Mouse (Mus musculus) right cerebral cortex, postnatal 4 days (tissue): Measurements from ENCODE around the gene Naa50.

Experiments used
- DNase-seq: peaks from one replicate; pipeline ENCODE4 v3.0.0-alpha.2; 2022

Gene Naa50

GRCm38 (mm10) chr16:44141483-44141882 is 1.9 kb downstream of the Naa50 start:
- DNase-seq = no peak

- DNase-seq = no peak
These were observed 9.6 kb downstream of the Naa50 start for GRCm38 (mm10) chr16:44149002-44149767.

GRCm38 (mm10) chr16:44154497-44155057 is 14.9 kb downstream of the Naa50 start:
- DNase-seq = no peak

- no peak for DNase-seq
These were observed 19.7 kb downstream of the Naa50 start for GRCm38 (mm10) chr16:44159325-44159724.

GRCm38 (mm10) chr16:44163831-44164230 is 24.2 kb downstream of the Naa50 start:
- DNase-seq = no peak

- no peak for DNase-seq
These were observed 25.6 kb downstream of the Naa50 start for GRCm38 (mm10) chr16:44165182-44165581.

GRCm38 (mm10) chr16:44168990-44169389 is 29.4 kb downstream of the Naa50 start:
- DNase-seq = no peak

- peak; percentile 95 for DNase-seq
These were observed 32.9 kb downstream of the Naa50 start for GRCm38 (mm10) chr16:44172297-44173154.

GRCm38 (mm10) chr16:44173155-44173941 is 33.7 kb downstream of the Naa50 start, which contains the start of gene Usf3:
Gene Usf3 (plus strand): TSS chr16:44173246.
- DNase-seq = peak; percentile 50

- DNase-seq = no peak
These were observed 34.4 kb downstream of the Naa50 start for GRCm38 (mm10) chr16:44173966-44174530.

- no peak for DNase-seq
These were observed 35.4 kb downstream of the Naa50 start for GRCm38 (mm10) chr16:44175001-44175400.

GRCm38 (mm10) chr16:44176511-44176910 is 36.9 kb downstream of the Naa50 start:
- DNase-seq = no peak

- no peak for DNase-seq
These were observed 38.9 kb downstream of the Naa50 start for GRCm38 (mm10) chr16:44178555-44178954.

GRCm38 (mm10) chr16:44182597-44182996 is 43.0 kb downstream of the Naa50 start:
- DNase-seq = no peak

GRCm38 (mm10) chr16:44184769-44185168 is 45.1 kb downstream of the Naa50 start:
- no peak for DNase-seq

- DNase-seq = no peak
These were observed 47.5 kb downstream of the Naa50 start for GRCm38 (mm10) chr16:44187172-44187571.

GRCm38 (mm10) chr16:44188766-44189165 is 49.1 kb downstream of the Naa50 start:
- no peak for DNase-seq

- no peak for DNase-seq
These were observed 50.4 kb downstream of the Naa50 start for GRCm38 (mm10) chr16:44190032-44190431.

- no peak for DNase-seq
These were observed 51.3 kb downstream of the Naa50 start for GRCm38 (mm10) chr16:44190968-44191367.

GRCm38 (mm10) chr16:44199066-44199703 is 59.6 kb downstream of the Naa50 start:
- DNase-seq = no peak

- no peak for DNase-seq
These were observed 60.5 kb downstream of the Naa50 start for GRCm38 (mm10) chr16:44200146-44200545.

- no peak for DNase-seq
These were observed 64.7 kb downstream of the Naa50 start for GRCm38 (mm10) chr16:44204331-44204730.
